Mouse (Mus musculus) ES-Bruce4 (cell line): Measurements from ENCODE around the gene Il17ra. TPM values are rescaled to one million over a fixed set of nuclear protein-coding genes. Genes with fewer than 3 reads are reported as not detected.

ENCODE experiments used
- H3K27ac ChIP-seq: 2 replicates; pipeline ENCODE4 v1.5.1; 2012; ENCODE audit warnings: low read length, inconsistent platforms; ENCODE audit not compliant: insufficient read depth
- H3K27me3 ChIP-seq: 2 replicates; pipeline ENCODE4 v1.6.1; 2012; ENCODE audit warnings: mild to moderate bottlenecking, low read length, inconsistent platforms; ENCODE audit not compliant: control insufficient read depth, poor library complexity, insufficient read depth, severe bottlenecking
- H3K36me3 ChIP-seq: 2 replicates; pipeline ENCODE4 v1.6.1; 2012; ENCODE audit warnings: inconsistent platforms, mild to moderate bottlenecking, low read length, moderate library complexity; ENCODE audit not compliant: control insufficient read depth, poor library complexity, insufficient read depth, severe bottlenecking
- H3K4me1 ChIP-seq: one replicate; pipeline ENCODE4 v1.8.1; 2011; ENCODE audit warnings: low read length; ENCODE audit not compliant: control insufficient read depth, insufficient read depth
- H3K4me3 ChIP-seq: 2 replicates; pipeline ENCODE4 v1.5.1; 2011; ENCODE audit warnings: low read depth, mild to moderate bottlenecking, low read length
- H3K9ac ChIP-seq: 2 replicates; pipeline ENCODE4 v1.6.1; 2012; ENCODE audit warnings: low read depth, mild to moderate bottlenecking, inconsistent platforms; ENCODE audit not compliant: poor library complexity, severe bottlenecking
- H3K9me3 ChIP-seq: replicated peaks from 2 replicates; pipeline ENCODE4 v1.6.1; 2012; ENCODE audit warnings: mild to moderate bottlenecking, low read length, inconsistent platforms; ENCODE audit not compliant: control insufficient read depth, poor library complexity, insufficient read depth, severe bottlenecking
- CTCF ChIP-seq: IDR thresholded peaks from one replicate; pipeline ENCODE4 v1.8.1; 2011; ENCODE audit warnings: low read depth, low read length
- EP300 ChIP-seq: IDR thresholded peaks from 2 replicates; pipeline ENCODE4 v1.6.1; 2011; ENCODE audit warnings: low read depth, low read length; ENCODE audit not compliant: insufficient read depth
- POLR2A ChIP-seq: IDR thresholded peaks from one replicate; pipeline ENCODE4 v1.8.1; 2011; ENCODE audit warnings: low read length; ENCODE audit not compliant: insufficient read depth
- polyA plus RNA-seq: library from polyadenylated mRNA; stranded (reverse); fragments of >200 nt; gene quantifications from 2 replicates; pipeline ENCODE4 v1.2.4, GENCODE M21; 2011; ENCODE audit warnings: low read depth; ENCODE audit not compliant: missing spikeins, insufficient read depth, insufficient read length

The Il17ra gene
- polyA plus RNA-seq, 1 experiment: 4.3 TPM

DNA sequence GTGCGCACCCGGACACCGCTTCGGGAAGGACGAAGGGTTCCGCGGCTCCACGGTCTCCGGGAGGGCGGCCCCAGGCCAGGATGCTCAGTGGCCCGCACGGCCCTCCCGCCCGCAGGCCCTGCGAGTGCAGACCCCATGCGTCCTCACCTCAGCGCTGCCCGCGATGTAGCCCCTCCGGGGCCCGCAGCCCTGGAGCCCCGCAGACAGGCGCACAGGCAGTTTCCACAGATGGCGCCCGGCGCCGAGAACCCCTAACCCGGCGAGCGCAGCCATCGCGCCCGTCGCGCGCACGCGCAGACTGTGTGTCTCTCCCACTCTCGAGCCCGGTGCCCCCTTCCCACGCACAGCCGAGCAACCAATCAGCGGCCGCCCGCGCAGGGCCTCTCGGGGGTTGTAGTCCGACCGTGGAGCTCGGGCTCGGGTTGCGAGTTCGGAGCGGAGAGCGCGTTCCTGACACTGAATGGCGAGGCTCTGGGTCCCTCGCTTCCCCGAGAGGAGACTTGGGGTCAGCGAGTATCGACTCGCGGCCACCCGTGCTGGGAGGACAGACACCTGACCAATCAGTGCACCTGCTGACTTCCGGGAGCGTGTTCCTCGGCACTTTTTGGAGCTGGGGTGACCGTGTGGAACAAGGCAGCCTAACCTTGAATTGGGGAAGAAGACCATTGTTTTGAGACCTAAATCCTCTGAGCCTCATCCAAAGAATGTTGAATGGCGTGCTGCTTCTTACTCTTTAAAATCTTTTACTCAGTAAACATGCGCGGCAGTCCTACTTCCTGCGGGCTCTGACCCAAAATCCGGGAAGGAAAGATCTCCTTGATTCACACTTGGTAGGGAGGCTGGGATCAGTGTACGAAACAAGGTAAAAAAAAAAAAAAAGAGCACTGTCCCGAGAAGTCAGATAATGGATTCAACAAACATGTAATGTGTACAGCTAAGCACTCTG lies 68.2 kb downstream of the Il17ra start, which contains the start of gene Hdhd5:
Gene Hdhd5 (minus strand): TSS at position 300 of the 946 bp plus-strand sequence.
- Histone ChIP-seq H3K4me3 (peak within 1 kb of the TSS; percentile 88), H3K27me3 (no peaks in the 10 kb centered on the region), H3K9me3 (no peaks in the 10 kb centered on the region), H3K27ac (no peak within 1 kb of the TSS), H3K4me1 (peaks cover 2% of the 10 kb centered on the region), H3K36me3 (no peaks in the 10 kb centered on the region), H3K9ac (peak within 1 kb of the TSS; percentile 86)
- TF ChIP-seq POLR2A: no peak
- no peak for TF ChIP-seq CTCF
- TF ChIP-seq EP300: no peak

DNA sequence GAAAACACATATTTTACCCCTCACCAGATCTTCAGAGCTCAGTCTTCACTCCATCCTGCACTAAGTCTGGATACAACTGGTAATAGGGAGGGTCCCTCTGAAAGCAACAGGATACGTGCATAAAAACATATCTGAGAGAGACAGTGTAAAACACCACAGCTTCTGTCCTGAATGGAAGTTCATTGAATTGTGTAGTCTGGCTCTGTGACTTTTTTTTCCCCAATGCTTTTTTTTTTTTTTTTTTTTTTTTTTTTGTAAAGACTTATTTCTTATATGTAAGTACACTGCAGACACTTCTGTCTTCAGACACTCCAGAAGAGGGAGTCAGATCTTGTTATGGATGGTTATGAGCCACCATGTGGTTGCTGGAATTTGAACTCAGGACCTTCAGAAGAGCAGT lies 69.5 kb downstream of the Il17ra start:
- H3K9ac ChIP-seq: no peak overlapping the region
- TF ChIP-seq CTCF (no peak), EP300 (no peak), POLR2A (no peak)
- no peaks in the 10 kb centered on the region for H3K9me3 ChIP-seq
- peaks cover 2% of the 10 kb centered on the region for H3K4me1 ChIP-seq
- no peak overlapping the region for H3K4me3 ChIP-seq
- no peaks in the 10 kb centered on the region for H3K36me3 ChIP-seq
- H3K27me3 ChIP-seq: no peaks in the 10 kb centered on the region
- no peak overlapping the region for H3K27ac ChIP-seq

DNA sequence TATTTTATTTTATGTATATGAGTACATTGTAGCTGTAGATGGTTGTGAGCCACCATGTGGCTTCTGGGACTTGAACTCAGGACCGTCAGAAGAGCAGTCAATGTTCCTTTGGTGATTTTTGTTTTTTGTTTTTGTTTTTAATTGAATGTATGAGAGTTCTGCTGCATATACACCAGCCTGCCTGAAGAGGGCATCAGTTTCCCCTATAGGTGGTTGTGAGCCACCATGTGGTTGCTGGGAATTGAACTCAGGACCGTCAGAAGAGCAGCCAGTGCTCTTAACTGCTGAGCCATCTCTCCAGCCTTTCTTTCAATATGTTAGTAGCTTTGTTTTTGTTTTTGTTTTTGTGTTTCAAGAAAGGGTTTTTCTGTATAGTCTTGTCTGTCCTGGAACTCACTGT lies 73.3 kb downstream of the Il17ra start:
- Histone ChIP-seq H3K36me3 (no peaks in the 10 kb centered on the region), H3K27ac (no peak overlapping the region), H3K9me3 (no peaks in the 10 kb centered on the region), H3K4me3 (no peak overlapping the region), H3K27me3 (no peaks in the 10 kb centered on the region), H3K4me1 (no peaks in the 10 kb centered on the region), H3K9ac (no peak overlapping the region)
- TF ChIP-seq CTCF: peak; percentile 31
- TF ChIP-seq EP300: no peak

Other genes with a start within 250 kb of the Il17ra start
- not detected in 2 replicates for gene D330020A13Rik, start 168.9 kb upstream of the Il17ra start, polyA plus RNA-seq
- gene B4galnt3, start 168.7 kb upstream of the Il17ra start, polyA plus RNA-seq: 15.7 and 18.6 TPM in 2 replicates
- gene Kdm5a, start 99.1 kb upstream of the Il17ra start, polyA plus RNA-seq: 65.6 and 75.3 TPM in 2 replicates
- 59.3 and 60.4 TPM in 2 replicates for gene Ccdc77, start 98.9 kb upstream of the Il17ra start, polyA plus RNA-seq
- not detected in 2 replicates for gene Tmem121b, start 30.6 kb downstream of the Il17ra start, polyA plus RNA-seq
- 17.5 and 18.1 TPM in 2 replicates for gene Hdhd5, start 68.1 kb downstream of the Il17ra start, polyA plus RNA-seq
- gene Cecr2, start 203.1 kb downstream of the Il17ra start, polyA plus RNA-seq: 73.8 and 77.1 TPM in 2 replicates